Mouse (Mus musculus) cerebellum, adult 11-12 months (tissue): ENCODE measurements at regions not wholly inside any gene's neighbourhood (a gene's known extent, or its start where the extent isn't known, plus 50 kb on each side); places are given as distances from the start of the nearest gene placed in this dataset.

Experiments
- DNase-seq: peaks from one replicate; pipeline ENCODE4 v3.0.0; 2022

GRCm38 (mm10) chr5:18916688-18917285 lies 310.0 kb upstream of the Magi2 start:
- peak; percentile 14 for DNase-seq

- DNase-seq: no peak
Measured at GRCm38 (mm10) chr5:18953875-18954474, 272.9 kb upstream of the Magi2 start.
